Mouse (Mus musculus): ENCODE results near the gene 1700025G04Rik. TPM values are rescaled to one million over a fixed set of nuclear protein-coding genes. Genes with fewer than 3 reads are reported as not detected.

1700025G04Rik gene
- 10 to 100 TPM; 71.8 to 76.8 TPM for total RNA-seq (2021)

- DNase-seq (ENCODE audit: extremely low spot score in 1 of 2, low spot score in 1 of 2): peak; percentile 63 to 78
Observed at GRCm38 (mm10) chr1:152090018-152090553, at the start of gene 1700025G04Rik. Gene 1700025G04Rik (minus strand): TSS chr1:152090125.

- no peak for DNase-seq (ENCODE audit: extremely low spot score in 1 of 2, low spot score in 1 of 2)
Observed at GRCm38 (mm10) chr1:152139496-152139895, 49.6 kb upstream of the 1700025G04Rik start.

GRCm38 (mm10) chr1:152130029-152130727, 40.3 kb upstream of the 1700025G04Rik start:
- DNase-seq (ENCODE audit: extremely low spot score in 1 of 2, low spot score in 1 of 2): peak; percentile 32 to 66

- no peak for DNase-seq (ENCODE audit: extremely low spot score in 1 of 2, low spot score in 1 of 2)
Observed at GRCm38 (mm10) chr1:152125451-152125850, 35.5 kb upstream of the 1700025G04Rik start.

GRCm38 (mm10) chr1:152110123-152110522, 20.2 kb upstream of the 1700025G04Rik start:
- no peak for DNase-seq (ENCODE audit: extremely low spot score in 1 of 2, low spot score in 1 of 2)

- DNase-seq (ENCODE audit: extremely low spot score in 1 of 2, low spot score in 1 of 2): no peak
Observed at GRCm38 (mm10) chr1:152106136-152106535, 16.2 kb upstream of the 1700025G04Rik start.

- no peak for DNase-seq (ENCODE audit: extremely low spot score in 1 of 2, low spot score in 1 of 2)
Observed at GRCm38 (mm10) chr1:152105246-152105645, 15.3 kb upstream of the 1700025G04Rik start.

- DNase-seq (ENCODE audit: extremely low spot score in 1 of 2, low spot score in 1 of 2): no peak
Observed at GRCm38 (mm10) chr1:152101746-152102145, 11.8 kb upstream of the 1700025G04Rik start.

- no peak for DNase-seq (ENCODE audit: extremely low spot score in 1 of 2, low spot score in 1 of 2)
Observed at GRCm38 (mm10) chr1:152096045-152096444, 6.1 kb upstream of the 1700025G04Rik start.

- DNase-seq (ENCODE audit: extremely low spot score in 1 of 2, low spot score in 1 of 2): peak in 1 of 2 experiments; percentile 43
Observed at GRCm38 (mm10) chr1:152090564-152091545, 930 bp upstream of the 1700025G04Rik start.

- peak; percentile 45 to 62 for DNase-seq (ENCODE audit: extremely low spot score in 1 of 2, low spot score in 1 of 2)
Observed at GRCm38 (mm10) chr1:152089526-152089925, 399 bp downstream of the 1700025G04Rik start.

GRCm38 (mm10) chr1:152088791-152089401, 1.0 kb downstream of the 1700025G04Rik start:
- peak; percentile 43 to 44 for DNase-seq (ENCODE audit: extremely low spot score in 1 of 2, low spot score in 1 of 2)

GRCm38 (mm10) chr1:152088030-152088429, 1.9 kb downstream of the 1700025G04Rik start:
- no peak for DNase-seq (ENCODE audit: extremely low spot score in 1 of 2, low spot score in 1 of 2)

- no peak for DNase-seq (ENCODE audit: extremely low spot score in 1 of 2, low spot score in 1 of 2)
Observed at GRCm38 (mm10) chr1:152086951-152087350, 3.0 kb downstream of the 1700025G04Rik start.

- no peak for DNase-seq (ENCODE audit: extremely low spot score in 1 of 2, low spot score in 1 of 2)
Observed at GRCm38 (mm10) chr1:152085561-152085960, 4.4 kb downstream of the 1700025G04Rik start.

GRCm38 (mm10) chr1:152084638-152085345, 5.1 kb downstream of the 1700025G04Rik start:
- no peak for DNase-seq (ENCODE audit: extremely low spot score in 1 of 2, low spot score in 1 of 2)

GRCm38 (mm10) chr1:152081954-152082711, 7.8 kb downstream of the 1700025G04Rik start:
- no peak for DNase-seq (ENCODE audit: extremely low spot score in 1 of 2, low spot score in 1 of 2)

GRCm38 (mm10) chr1:152081121-152081520, 8.8 kb downstream of the 1700025G04Rik start:
- DNase-seq (ENCODE audit: extremely low spot score in 1 of 2, low spot score in 1 of 2): no peak

- no peak for DNase-seq (ENCODE audit: extremely low spot score in 1 of 2, low spot score in 1 of 2)
Observed at GRCm38 (mm10) chr1:152080244-152080643, 9.7 kb downstream of the 1700025G04Rik start.

All from layer of hippocampus, postnatal 25 days (tissue).